Mouse (Mus musculus) brain, embryonic 14.5 days (tissue): ENCODE measurements at regions not wholly inside any gene's neighbourhood (a gene's known extent, or its start where the extent isn't known, plus 50 kb on each side); places are given as distances from the start of the nearest gene placed in this dataset.

Experiments used
- CTCF ChIP-seq: fragments of 200-500 bp; IDR thresholded peaks from 2 replicates; pipeline ENCODE4 v1.5.1; 2012; ENCODE audit warnings: inconsistent platforms, mild to moderate bottlenecking, moderate library complexity, borderline replicate concordance; ENCODE audit not compliant: insufficient read depth, insufficient read length; ENCODE audit errors: extremely low read depth
- POLR2A ChIP-seq: fragments of 200-500 bp; IDR thresholded peaks from 2 replicates; pipeline ENCODE4 v1.6.1; 2012; ENCODE audit warnings: mild to moderate bottlenecking, inconsistent platforms, borderline replicate concordance; ENCODE audit not compliant: poor library complexity, insufficient read depth, insufficient read length, severe bottlenecking; ENCODE audit errors: extremely low read depth

GRCm38 (mm10) chr4:82132851-82133250, 572.7 kb downstream of the Nfib start:
- TF ChIP-seq CTCF (no peak), POLR2A (no peak)
